Mouse (Mus musculus) retina, adult 2 months (tissue): ENCODE data around the gene Ypel2.

ENCODE experiments used
- DNase-seq: peaks from one replicate; pipeline ENCODE4 v3.0.0-alpha.2; 2012; ENCODE audit warnings: low read depth, low spot score

Ypel2 gene

DNA sequence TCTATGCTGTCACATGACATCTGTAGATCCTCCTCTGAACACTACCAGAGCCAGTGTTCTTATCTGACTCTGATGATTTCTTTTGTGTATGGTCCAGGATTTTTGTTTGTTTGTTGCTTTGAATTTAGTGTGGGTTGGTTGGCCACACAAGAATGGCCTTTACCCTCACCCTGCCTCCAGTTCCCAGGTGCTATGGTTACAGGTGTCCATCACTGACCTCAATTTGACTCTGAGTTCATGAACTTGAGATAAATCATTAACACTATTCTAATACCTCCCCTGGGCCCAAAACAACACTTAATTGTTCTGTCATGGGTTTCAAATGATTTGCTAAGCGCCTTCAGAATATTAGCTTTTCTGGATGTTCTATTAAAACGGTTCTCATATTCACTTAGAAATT, 61.3 kb downstream of the Ypel2 start:
- DNase-seq: no peak

GRCm38 (mm10) chr11:86930636-86931180, 62.8 kb downstream of the Ypel2 start:
- DNase-seq: no peak

DNA sequence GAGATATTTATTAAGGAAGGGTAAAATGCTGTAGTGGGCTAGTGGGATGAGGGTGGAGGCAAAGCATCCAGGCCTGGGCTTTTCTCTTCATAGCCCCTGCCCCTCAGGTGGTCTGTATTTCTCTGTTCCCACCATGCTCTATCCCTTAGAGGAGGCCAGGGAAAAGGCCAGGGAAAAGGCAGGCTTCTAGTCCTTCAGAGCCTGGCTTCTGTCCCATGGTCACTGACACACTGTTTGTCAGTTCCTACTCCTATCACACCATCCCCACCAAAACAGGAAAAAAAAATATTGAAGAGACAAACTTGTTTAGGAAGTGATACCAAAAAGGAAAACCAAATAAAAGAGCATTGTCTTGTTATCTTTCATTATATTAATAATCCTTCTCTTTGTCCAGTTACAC, 63.5 kb downstream of the Ypel2 start:
- no peak for DNase-seq

DNA sequence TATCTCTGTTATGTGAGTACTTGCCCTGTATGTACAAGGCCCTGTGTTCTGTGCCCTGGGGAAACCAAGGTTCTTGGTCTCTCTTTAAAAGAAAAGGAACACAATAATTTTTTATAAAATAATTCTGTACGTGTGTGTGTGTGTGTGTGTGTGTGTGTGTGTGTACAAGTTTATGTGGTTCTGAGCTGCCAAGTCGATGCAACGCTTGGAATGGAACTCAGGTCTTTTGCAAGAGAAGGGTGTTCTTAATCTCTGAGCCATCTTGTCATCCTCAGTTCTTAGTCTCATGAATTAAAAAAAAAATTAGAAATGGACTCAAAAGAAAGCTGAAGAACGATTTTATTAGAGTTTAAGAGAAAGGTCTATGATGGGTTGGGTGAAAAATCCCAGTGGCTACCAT, 64.0 kb downstream of the Ypel2 start:
- no peak for DNase-seq

DNA sequence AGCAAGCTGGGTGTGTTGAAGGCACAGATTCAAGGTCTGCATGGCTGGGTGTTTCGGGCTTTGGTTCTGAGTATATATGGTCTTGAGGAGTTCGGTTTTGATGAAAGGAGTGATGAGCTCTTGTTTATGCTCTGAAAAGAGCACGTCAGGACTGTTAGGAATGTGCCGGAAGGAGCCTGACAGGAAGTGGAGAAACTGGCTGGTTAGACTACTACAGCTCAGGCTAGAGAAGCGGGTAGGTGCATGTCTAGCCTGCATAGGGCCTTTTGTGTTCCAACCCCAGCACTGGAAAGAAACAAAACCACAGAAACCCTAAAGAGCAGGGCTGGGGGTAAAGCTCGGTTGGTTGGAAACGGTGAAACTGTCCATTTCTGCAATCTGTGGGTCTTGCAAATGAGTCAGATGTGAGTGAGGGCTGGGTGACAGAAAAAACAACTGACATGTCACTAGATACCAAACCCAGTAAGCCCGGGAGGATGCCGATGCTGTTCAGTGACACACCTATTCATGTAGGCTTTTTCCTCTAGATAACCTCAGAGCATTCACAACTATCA, 68.3 kb downstream of the Ypel2 start:
- DNase-seq: no peak

GRCm38 (mm10) chr11:86924629-86925028, 68.9 kb downstream of the Ypel2 start:
- no peak for DNase-seq

DNA sequence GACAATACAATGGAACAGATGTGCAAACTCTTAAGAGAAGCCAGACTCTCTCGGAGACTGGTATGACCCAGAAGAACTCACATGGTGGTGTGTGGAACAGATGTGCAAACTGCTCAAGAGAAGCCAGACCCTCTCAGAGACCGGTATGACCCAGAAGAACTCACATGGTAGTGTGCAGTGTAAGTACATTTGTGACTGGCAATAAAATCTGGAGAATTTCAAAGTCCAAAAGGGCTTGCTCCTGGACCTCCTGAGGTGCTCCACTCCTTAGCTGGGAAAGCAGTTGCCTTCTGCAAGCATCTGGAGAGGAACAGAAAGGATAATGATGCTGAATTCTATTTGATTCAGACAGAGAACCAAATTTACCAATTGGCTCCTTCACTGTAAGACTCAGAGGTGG, 69.9 kb downstream of the Ypel2 start:
- DNase-seq: no peak

GRCm38 (mm10) chr11:86922029-86922428, 71.5 kb downstream of the Ypel2 start:
- no peak for DNase-seq

DNA sequence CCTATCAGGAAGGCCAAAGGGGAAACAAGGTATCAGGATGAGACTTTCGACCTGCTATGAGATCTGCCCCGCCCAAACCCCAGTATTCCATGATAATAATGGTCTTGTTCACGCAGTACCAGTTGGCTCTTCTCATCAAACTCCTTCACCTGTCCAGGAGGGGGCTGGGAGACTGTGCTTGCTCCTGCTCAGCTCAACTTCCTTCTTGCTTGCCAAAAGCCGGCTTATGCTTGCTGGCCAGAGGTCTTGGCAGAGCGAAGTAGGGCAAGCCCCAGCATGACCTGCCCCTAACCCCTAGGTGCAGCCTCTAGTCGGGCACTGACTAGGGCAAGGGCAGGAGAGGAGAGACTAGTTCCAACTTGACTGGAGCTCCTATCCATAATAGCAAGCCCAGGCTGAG, 72.2 kb downstream of the Ypel2 start:
- DNase-seq: no peak

DNA sequence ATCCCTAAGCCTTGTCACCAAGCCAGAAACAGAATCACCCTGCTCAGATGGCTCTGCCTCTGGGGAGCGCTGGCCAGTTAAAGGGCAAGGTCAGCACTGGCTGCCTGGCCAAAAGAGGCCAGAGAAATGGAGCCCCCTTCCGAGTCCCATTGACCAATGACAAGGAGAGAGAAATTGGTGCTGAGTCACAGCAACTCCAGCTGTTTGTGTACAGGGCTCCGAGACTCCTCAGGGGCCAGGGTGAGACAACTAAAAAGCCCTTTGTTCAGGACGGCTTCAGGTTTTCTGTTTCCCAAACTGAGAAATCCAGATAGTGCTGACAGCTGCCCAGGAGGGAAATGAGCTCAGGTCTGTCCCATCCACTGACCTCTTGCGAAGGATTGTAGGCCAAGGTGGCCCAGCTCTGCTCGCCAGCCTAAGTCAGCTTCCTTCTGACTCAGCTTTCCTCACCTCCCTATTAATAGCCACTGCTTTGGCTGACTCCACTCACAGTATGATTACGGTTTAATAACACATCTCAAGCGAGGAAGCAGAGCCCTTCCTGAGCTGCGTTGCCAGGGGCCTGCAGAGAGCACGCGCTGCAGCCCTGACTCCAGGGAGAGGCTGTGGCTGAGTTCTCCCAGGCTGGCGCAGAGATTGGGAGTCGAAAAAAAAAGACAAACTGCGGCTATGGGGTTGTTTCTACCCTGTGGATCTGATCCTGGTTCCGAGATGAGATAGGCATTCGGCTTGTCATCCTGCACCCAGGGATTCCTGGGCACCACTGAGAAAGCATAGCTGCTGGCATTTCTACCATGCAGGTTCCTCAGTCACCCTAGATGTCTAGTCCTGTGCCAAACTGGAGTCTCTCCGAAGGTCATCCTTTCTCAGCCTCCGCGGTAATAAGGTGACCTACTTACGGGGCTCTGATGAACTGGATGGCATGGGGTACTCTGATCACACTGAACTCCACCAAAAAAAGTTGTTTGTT, 73.1 kb downstream of the Ypel2 start:
- DNase-seq: peak; percentile 80

- DNase-seq: no peak
Observed at GRCm38 (mm10) chr11:86919468-86919867, 74.0 kb downstream of the Ypel2 start.

GRCm38 (mm10) chr11:86917536-86917935, 76.0 kb downstream of the Ypel2 start:
- no peak for DNase-seq

GRCm38 (mm10) chr11:86916596-86917249, 76.8 kb downstream of the Ypel2 start:
- no peak for DNase-seq

DNA sequence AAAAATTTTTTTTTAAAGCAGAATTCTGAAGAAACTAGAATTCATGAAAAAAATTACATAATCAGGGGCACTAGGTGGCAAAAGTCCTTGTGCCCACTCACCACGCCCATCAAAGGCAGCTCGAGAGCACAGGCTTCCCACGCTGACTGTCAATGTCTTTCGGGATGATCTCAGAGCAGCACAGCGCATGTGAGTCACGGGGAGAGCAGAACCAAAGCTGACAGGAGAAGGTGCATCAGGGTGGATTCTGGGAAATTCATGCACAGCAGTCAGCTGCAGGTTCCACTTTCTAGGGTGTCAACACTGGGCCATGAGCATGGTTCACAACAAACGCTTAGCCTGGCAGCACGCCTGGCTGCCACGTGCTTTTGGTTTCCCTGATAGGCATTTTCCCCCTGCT, 79.2 kb downstream of the Ypel2 start:
- DNase-seq: no peak

DNA sequence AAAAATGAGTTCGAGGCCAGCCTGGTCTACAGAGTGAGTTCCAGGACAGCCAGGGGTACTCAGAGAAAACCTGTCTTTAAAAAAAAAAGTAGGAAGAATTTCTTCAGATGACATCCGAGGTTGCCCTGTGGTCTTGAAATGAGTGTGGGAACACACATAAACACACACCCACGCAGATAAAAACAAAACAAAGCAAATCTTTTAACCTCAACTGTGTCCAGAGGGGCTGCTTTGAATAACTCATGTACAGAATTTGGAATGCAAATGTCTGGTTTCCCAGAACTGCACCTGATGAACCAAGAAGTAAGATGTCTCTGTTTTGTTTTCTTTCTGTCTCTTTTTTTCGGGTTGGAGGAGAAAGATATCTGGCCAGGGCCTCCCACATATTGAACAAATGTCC, 83.3 kb downstream of the Ypel2 start:
- no peak for DNase-seq

DNA sequence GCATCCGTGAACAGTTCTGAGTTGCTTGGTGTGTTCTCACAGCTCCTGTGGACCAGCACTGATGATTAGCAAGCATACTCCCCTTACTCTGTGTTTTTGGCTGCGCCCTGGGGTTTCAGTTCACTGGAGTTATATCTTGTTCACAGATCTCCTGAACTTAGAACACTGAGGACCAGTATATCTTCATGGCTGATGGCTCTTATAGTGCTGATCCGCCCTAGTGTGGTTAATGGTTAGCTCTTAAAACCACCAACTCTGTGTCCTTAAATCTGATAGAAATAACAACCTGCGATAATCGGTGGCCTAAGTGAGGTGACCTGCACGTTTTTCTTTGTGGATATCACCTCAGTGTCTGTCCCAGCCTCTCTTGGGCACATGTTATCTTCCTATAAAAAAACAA, 84.5 kb downstream of the Ypel2 start:
- no peak for DNase-seq

- DNase-seq: no peak
Observed at GRCm38 (mm10) chr11:86907889-86908590, 85.5 kb downstream of the Ypel2 start.

GRCm38 (mm10) chr11:86906767-86907662, 86.5 kb downstream of the Ypel2 start:
- DNase-seq: no peak

DNA sequence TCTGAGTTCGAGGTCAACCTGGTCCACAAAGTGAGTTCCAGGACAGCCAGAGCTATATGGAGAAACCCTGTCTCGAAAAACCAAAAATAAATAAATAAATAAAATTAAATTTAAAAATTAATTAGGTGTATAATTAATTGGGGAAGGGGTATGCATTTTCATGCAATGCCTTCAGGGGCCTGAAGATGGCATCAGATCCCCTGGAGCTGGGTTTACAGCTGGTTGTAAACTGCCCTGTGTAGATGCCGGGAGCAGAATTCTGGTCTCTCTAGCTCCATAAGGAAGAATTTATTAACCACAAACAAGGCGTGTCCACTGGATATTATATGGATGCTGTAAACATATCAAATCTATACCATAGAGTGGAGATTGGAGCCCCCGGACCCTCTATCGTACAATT, 87.2 kb downstream of the Ypel2 start:
- no peak for DNase-seq

DNA sequence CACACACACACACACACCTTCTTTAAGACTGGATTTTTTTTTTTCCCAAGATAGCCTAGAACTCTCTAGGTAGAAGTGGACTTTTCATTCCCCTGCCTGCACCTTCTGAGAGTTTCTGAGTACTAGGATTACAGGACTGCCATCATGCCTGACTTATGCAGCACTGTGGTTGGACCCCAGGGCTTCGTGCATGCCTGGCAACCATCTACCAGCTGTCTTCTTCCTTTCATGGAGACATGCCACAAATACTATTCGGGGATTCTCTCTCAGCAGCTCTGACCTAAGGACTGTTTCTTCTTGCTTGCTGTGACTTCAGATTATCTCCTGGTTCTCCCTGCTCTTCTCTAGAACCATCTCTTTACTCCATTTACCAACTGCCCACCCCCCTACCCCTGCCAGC, 88.2 kb downstream of the Ypel2 start:
- no peak for DNase-seq

- DNase-seq: no peak
Observed at GRCm38 (mm10) chr11:86904706-86905105, 88.8 kb downstream of the Ypel2 start.
